3 mouse cellular contexts compared by ENCODE assay signal in the genomic region with DNA sequence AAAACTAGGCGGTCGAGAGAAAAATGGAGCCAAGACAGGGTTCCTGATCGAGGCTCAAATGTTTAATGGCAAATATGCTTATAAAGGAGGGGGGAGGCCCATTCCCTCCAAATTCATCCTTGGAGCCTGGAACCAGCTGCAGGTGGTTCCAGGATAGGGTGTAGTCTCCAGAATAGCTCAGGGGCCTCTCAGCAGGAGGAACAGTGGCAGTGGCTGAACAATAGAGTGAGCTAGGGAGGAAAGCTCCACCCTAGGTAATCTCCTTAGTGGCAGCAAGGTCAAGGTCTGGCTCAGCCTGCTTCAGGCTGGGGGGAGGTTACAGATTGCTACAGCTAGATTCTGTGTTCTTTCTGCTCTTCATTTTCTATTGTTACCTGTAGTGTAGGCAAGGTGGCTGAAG. TPM values are rescaled to one million over a fixed set of nuclear protein-coding genes. Genes with fewer than 3 reads are reported as not detected.
"Had no signal": no experiment of that assay in that cellular context is flagged by ENCODE, and none has a peak within 500 bp of the region (broad histone marks: within the 10 kb centered on the region; RNA-seq: fewer than 3 reads in every experiment).

No protein-coding gene starts in this region.

RNA-seq across cellular contexts. Expression of a gene that starts 30.1 kb away (rescaled TPM):
- polyA plus RNA-seq: small intestine, adult 2 months had no signal

RNA-seq across cellular contexts. Expression of a gene that starts 42.5 kb away (rescaled TPM):
- polyA plus RNA-seq: neural tube, embryonic 12.5 days; spleen, adult 2 months had no signal
